Mouse (Mus musculus): Measurements from ENCODE around the gene Mxi1.

GRCm38 (mm10) chr19:53402741-53403432 lies 92.6 kb downstream of the Mxi1 start:
- TF ChIP-seq CTCF (conservative IDR thresholded peaks at IDR 0.05; ENCODE audit: low read length) (peak; percentile 41), POU5F1 (IDR thresholded peaks at IDR 0.05; ENCODE audit: borderline replicate concordance, low read length) (no peak)
